Mouse (Mus musculus) liver, embryonic 12.5 days (tissue): ENCODE measurements around the gene Smyd1. TPM values are rescaled to one million over a fixed set of nuclear protein-coding genes. Genes with fewer than 3 reads are reported as not detected.

Source experiments
- ATAC-seq: fragments of 200-750 bp; cut with Nextera tagmentation; 2 replicates; pipeline ENCODE4 v1.8.0; 2017; ENCODE audit warnings: moderate number of reproducible peaks, mild to moderate bottlenecking, moderate library complexity
- H3K27ac ChIP-seq: fragments of 300-500 bp; sonication (generic); 2 replicates; pipeline ENCODE4 v1.5.1; 2016; ENCODE audit warnings: mild to moderate bottlenecking
- H3K27me3 ChIP-seq: fragments of 300-500 bp; sonication (generic); replicated peaks from 2 replicates; pipeline ENCODE4 v1.6.1; 2016; ENCODE audit warnings: mild to moderate bottlenecking, moderate library complexity
- H3K36me3 ChIP-seq: fragments of 300-500 bp; sonication (generic); 2 replicates; pipeline ENCODE4 v1.6.1; 2016; ENCODE audit warnings: mild to moderate bottlenecking, moderate library complexity
- H3K4me1 ChIP-seq: fragments of 300-500 bp; sonication (generic); 2 replicates; pipeline ENCODE4 v1.6.1; 2016
- H3K4me2 ChIP-seq: fragments of 300-500 bp; sonication (generic); 2 replicates; pipeline ENCODE4 v1.6.1; 2016; ENCODE audit warnings: mild to moderate bottlenecking, moderate library complexity
- H3K4me3 ChIP-seq: fragments of 300-500 bp; sonication (generic); 2 replicates; pipeline ENCODE4 v1.5.1; 2016; ENCODE audit warnings: mild to moderate bottlenecking, moderate library complexity
- H3K9ac ChIP-seq: fragments of 300-500 bp; sonication (generic); 2 replicates; pipeline ENCODE4 v1.6.1; 2016; ENCODE audit warnings: mild to moderate bottlenecking, moderate library complexity
- H3K9me3 ChIP-seq: fragments of 300-500 bp; sonication (generic); replicated peaks from 2 replicates; pipeline ENCODE4 v1.6.1; 2016; ENCODE audit warnings: mild to moderate bottlenecking, moderate library complexity
- WGBS: fragments of 180-500 bp; shearing (Covaris S2); methylation state at CpG from one replicate; pipeline ENCODE4 v1.1.7; 2016; ENCODE audit not compliant: insufficient replicate concordance; 5-methylcytosine and 5-hydroxymethylcytosine counted together
- polyA plus RNA-seq: library from polyadenylated mRNA; unstranded; fragments of >200 nt; fragmentation: Nextera tagmentation; extraction: Ambion mirVana; gene quantifications from 2 replicates; pipeline ENCODE4 v1.2.1, GENCODE M21; 2016

Smyd1 gene
- 0.17 and 0.23 TPM in 2 replicates for polyA plus RNA-seq

DNA sequence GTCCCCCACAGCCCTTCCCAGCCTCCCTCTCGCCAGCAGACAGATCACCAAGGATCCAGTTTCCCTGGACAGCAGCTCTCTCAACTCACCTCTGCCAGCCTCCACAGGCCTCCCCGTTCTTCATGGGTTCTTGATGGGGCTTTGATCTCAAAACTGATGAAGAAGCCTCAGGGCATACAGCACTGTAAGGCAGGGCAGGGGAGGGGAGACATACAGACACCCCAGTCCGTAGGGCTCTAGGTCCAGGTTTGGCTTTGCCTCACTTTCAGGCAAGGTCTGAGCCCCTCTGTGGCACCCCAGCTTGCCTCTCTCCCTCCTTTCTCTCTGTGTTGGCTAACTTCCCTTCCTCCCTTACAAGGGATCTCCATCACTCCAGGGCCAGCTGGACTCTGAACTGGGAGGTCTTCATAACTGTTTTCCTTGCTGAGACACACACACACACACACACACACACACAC, at the start of gene Smyd1:
Gene Smyd1 (minus strand): TSS at position 408 of the 458 bp plus-strand sequence.
- no peak for ATAC-seq
- H3K4me2 ChIP-seq, result no peak within 1 kb of the TSS
- no peaks in the 10 kb centered on the region for H3K4me1 ChIP-seq
- H3K36me3 ChIP-seq, result no peaks in the 10 kb centered on the region
- H3K9me3 ChIP-seq, result no peaks in the 10 kb centered on the region
- H3K27ac ChIP-seq, result no peak within 1 kb of the TSS
- WGBS, result 70% methylated on average over 3 of the region's 3 CpGs
- H3K9ac ChIP-seq, result no peak within 1 kb of the TSS
- H3K27me3 ChIP-seq, result no peaks in the 10 kb centered on the region
- H3K4me3 ChIP-seq, result no peak within 1 kb of the TSS

DNA sequence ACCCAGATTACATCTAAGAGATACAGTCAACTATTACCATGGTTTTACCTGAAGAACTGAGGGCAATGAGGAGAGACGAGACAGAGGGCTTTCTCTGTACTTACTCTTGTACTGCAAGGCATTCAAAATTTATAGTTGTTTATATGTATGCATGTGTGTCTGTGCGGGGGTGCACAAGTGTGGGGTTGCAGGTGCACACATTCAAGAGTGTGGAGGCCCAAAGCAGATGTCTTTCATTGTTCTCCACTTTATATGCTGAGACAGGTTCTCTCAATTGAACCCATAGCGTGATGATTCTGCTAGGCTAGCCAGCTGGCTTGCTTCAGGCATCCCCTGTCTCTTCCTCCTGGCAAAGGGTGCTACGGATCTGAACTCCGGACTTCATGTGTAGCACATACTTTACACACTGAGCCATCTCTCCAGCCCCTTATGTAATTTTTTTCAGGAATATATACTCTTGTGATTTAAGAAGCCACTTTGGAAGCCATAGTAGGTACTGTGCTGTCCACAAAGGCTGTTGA, 49.1 kb upstream of the Smyd1 start:
- Histone ChIP-seq H3K36me3 (no peaks in the 10 kb centered on the region), H3K27ac (no peak overlapping the region), H3K9me3 (no peaks in the 10 kb centered on the region), H3K4me1 (no peaks in the 10 kb centered on the region), H3K4me3 (no peak overlapping the region), H3K9ac (no peak overlapping the region), H3K4me2 (no peak overlapping the region), H3K27me3 (no peaks in the 10 kb centered on the region)
- WGBS, result 79% methylated on average over 5 of the region's 5 CpGs
- no peak for ATAC-seq

DNA sequence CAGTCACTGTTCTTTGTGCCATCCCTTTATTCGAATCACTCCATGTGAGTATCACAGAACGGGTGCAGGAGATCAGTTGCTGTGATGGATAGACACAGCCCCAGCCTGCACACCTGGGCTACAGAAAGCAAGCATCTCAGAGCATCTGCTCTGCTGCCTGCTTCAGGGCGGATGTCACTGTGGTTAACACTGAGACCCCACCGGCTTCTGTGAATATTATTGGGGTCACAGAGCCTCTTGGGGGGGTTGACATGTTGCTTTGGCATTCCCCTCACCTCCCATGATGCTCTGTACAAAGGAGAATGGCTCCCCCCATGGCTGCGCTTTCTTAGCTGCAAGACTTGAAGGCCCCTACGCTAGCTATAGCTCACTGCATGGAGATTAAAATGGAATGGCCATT, 47.4 kb upstream of the Smyd1 start:
- no peak for ATAC-seq
- no peak overlapping the region for H3K9ac ChIP-seq
- WGBS, result 72% methylated on average over 6 of the region's 6 CpGs

DNA sequence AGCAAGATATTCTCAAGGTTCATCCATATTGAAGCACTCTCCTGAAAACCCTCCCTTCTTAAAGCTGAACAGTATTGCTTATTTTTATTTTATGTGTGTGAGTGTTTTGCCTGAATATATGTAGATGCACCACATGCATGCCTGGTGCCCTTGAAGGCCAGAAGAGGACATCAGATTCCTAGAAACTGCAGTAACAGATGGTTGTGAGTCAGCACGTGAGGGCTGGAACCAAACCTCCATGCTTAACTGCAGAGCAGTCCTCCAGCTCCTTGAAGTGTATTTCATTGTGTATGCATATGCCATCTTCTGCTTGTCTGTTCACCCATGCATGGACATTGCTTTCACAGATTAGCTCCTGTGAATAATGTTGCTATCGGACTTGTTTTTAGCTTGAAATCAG, 42.0 kb upstream of the Smyd1 start:
- Histone ChIP-seq H3K27ac (no peak overlapping the region), H3K4me2 (no peak overlapping the region), H3K36me3 (no peaks in the 10 kb centered on the region), H3K4me1 (no peaks in the 10 kb centered on the region), H3K9me3 (no peaks in the 10 kb centered on the region), H3K9ac (no peak overlapping the region), H3K4me3 (no peak overlapping the region), H3K27me3 (no peaks in the 10 kb centered on the region)
- 56% methylated on average over 2 of the region's 2 CpGs for WGBS
- ATAC-seq, result no peak

More for the DNA sequence above, 47.4 kb upstream of the Smyd1 start:
- H3K4me1 ChIP-seq, result no peaks in the 10 kb centered on the region
- H3K9me3 ChIP-seq, result no peaks in the 10 kb centered on the region
- H3K27me3 ChIP-seq, result no peaks in the 10 kb centered on the region
- no peak overlapping the region for H3K4me2 ChIP-seq
- H3K4me3 ChIP-seq, result no peak overlapping the region
- no peaks in the 10 kb centered on the region for H3K36me3 ChIP-seq
- H3K27ac ChIP-seq, result no peak overlapping the region

- ATAC-seq, result no peak
These were observed 39.2 kb upstream of the Smyd1 start for GRCm38 (mm10) chr6:71361156-71361670.

GRCm38 (mm10) chr6:71360751-71361150, 38.7 kb upstream of the Smyd1 start:
- WGBS, result 33% methylated on average over 5 of the region's 5 CpGs
- no peaks in the 10 kb centered on the region for H3K4me1 ChIP-seq
- no peak overlapping the region for H3K27ac ChIP-seq
- H3K4me3 ChIP-seq, result no peak overlapping the region
- no peak for ATAC-seq
- no peak overlapping the region for H3K4me2 ChIP-seq
- no peak overlapping the region for H3K9ac ChIP-seq
- H3K36me3 ChIP-seq, result no peaks in the 10 kb centered on the region
- H3K27me3 ChIP-seq, result no peaks in the 10 kb centered on the region
- H3K9me3 ChIP-seq, result no peaks in the 10 kb centered on the region

More at GRCm38 (mm10) chr6:71361156-71361670, 39.2 kb upstream of the Smyd1 start:
- Histone ChIP-seq H3K4me1 (no peaks in the 10 kb centered on the region), H3K27me3 (no peaks in the 10 kb centered on the region), H3K27ac (no peak overlapping the region), H3K36me3 (no peaks in the 10 kb centered on the region), H3K9ac (no peak overlapping the region), H3K4me2 (no peak overlapping the region), H3K9me3 (no peaks in the 10 kb centered on the region), H3K4me3 (no peak overlapping the region)
- 74% methylated on average over 10 of the region's 10 CpGs for WGBS

- Histone ChIP-seq H3K36me3 (no peaks in the 10 kb centered on the region), H3K9me3 (no peaks in the 10 kb centered on the region), H3K9ac (no peak overlapping the region), H3K27me3 (no peaks in the 10 kb centered on the region), H3K4me3 (no peak overlapping the region), H3K27ac (no peak overlapping the region), H3K4me2 (no peak overlapping the region), H3K4me1 (no peaks in the 10 kb centered on the region)
- no peak for ATAC-seq
- 66% methylated on average over 4 of the region's 4 CpGs for WGBS
These were observed 38.2 kb upstream of the Smyd1 start for GRCm38 (mm10) chr6:71360221-71360620.

GRCm38 (mm10) chr6:71357493-71357892, 35.5 kb upstream of the Smyd1 start:
- Histone ChIP-seq H3K4me3 (no peak overlapping the region), H3K4me1 (no peaks in the 10 kb centered on the region), H3K27ac (no peak overlapping the region), H3K9me3 (no peaks in the 10 kb centered on the region), H3K36me3 (no peaks in the 10 kb centered on the region), H3K4me2 (no peak overlapping the region), H3K9ac (no peak overlapping the region), H3K27me3 (no peaks in the 10 kb centered on the region)
- 74% methylated on average over 7 of the region's 7 CpGs for WGBS
- ATAC-seq, result no peak

DNA sequence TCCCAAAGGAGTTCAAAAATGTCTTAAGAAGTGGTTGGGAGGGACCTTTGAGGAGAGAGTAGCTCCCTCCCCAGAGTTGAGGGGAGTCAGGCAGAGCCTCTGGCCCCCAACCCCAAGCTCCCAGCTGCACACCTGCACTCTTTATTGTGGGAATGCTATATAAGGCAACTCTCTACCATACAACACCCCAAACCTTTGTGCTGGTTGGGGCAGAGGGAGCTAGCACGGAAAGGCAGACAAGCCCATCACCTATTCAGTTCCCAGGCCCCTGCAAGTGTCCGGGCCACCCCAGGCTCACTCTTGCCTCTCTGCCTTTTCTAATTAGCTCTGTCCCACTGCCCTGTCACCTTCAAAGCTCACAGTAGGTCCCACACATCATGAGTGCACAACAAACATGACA, 31.7 kb upstream of the Smyd1 start:
- Histone ChIP-seq H3K9me3 (no peaks in the 10 kb centered on the region), H3K27me3 (no peaks in the 10 kb centered on the region), H3K36me3 (no peaks in the 10 kb centered on the region), H3K4me2 (no peak overlapping the region), H3K9ac (no peak overlapping the region), H3K4me1 (no peaks in the 10 kb centered on the region), H3K27ac (no peak overlapping the region), H3K4me3 (no peak overlapping the region)
- ATAC-seq, result no peak
- WGBS, result 68% methylated on average over 2 of the region's 2 CpGs

DNA sequence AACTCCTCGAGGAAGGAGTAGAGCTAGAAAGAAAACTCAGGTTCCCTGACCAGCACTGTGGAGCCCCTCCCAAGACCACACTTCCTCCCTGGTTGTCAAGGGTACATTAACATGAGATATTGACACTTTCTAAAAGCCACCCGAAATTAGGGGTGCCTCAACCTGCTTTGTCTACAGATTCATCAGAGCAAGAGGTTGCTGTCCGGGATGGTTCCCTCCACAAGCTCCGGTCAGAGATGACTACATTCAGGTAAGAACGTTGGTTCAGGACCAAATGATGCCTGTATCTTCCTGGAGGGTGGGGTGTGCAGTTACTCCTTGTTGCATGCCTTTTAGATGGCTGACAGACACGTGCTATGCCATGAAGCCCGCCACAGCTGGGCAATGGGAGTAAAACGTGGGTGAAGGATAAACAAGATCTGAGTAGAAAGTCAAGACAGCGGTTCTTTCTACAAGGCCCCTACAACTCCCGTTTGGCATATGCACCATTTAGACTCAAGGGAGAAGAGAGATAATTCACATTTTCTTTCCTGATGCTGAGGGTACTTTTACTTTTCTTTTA, 30.9 kb upstream of the Smyd1 start:
- H3K4me2 ChIP-seq, result no peak overlapping the region
- no peaks in the 10 kb centered on the region for H3K36me3 ChIP-seq
- H3K4me3 ChIP-seq, result no peak overlapping the region
- no peak overlapping the region for H3K27ac ChIP-seq
- ATAC-seq, result no peak
- WGBS, result 56% methylated on average over 10 of the region's 10 CpGs
- no peaks in the 10 kb centered on the region for H3K4me1 ChIP-seq
- H3K9ac ChIP-seq, result no peak overlapping the region
- no peaks in the 10 kb centered on the region for H3K27me3 ChIP-seq
- no peaks in the 10 kb centered on the region; the same call in 1 of the 2 replicates for H3K9me3 ChIP-seq

GRCm38 (mm10) chr6:71352201-71352600, 30.2 kb upstream of the Smyd1 start:
- H3K27me3 ChIP-seq, result no peaks in the 10 kb centered on the region
- no peak overlapping the region for H3K27ac ChIP-seq
- WGBS, result 77% methylated on average over 6 of the region's 6 CpGs
- no peaks in the 10 kb centered on the region; the same call in 1 of the 2 replicates for H3K9me3 ChIP-seq
- H3K36me3 ChIP-seq, result no peaks in the 10 kb centered on the region
- no peak overlapping the region for H3K4me3 ChIP-seq
- H3K4me1 ChIP-seq, result no peaks in the 10 kb centered on the region
- no peak for ATAC-seq
- H3K9ac ChIP-seq, result no peak overlapping the region
- no peak overlapping the region for H3K4me2 ChIP-seq

DNA sequence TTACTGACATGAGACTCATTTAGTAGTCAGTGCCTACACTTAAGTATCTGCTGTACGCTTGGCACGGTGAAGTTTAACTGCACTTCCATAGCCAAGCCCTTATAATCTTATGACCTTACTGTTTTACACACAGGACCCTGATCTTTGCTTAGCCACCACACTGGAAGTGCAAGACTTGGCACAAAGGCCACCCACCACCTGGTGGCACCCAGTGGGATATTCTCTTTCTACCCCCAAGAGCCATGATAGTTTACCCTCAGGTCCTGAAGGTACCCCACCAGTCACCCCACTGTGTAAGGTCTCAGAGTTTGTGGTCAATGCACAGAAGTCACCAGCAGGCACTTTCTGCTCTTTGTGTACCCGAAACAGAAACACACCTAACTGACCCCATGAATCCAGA, 29.2 kb upstream of the Smyd1 start:
- Histone ChIP-seq H3K4me2 (no peak overlapping the region), H3K4me1 (no peaks in the 10 kb centered on the region), H3K27me3 (no peaks in the 10 kb centered on the region), H3K36me3 (no peaks in the 10 kb centered on the region), H3K27ac (no peak overlapping the region), H3K4me3 (no peak overlapping the region), H3K9me3 (no peaks in the 10 kb centered on the region; the same call in 1 of the 2 replicates), H3K9ac (no peak overlapping the region)
- ATAC-seq, result no peak
- WGBS, result 79% methylated on average over 3 of the region's 3 CpGs
